Mouse (Mus musculus) myocyte (in vitro differentiated cells): ENCODE measurements at regions not wholly inside any gene's neighbourhood (a gene's known extent, or its start where the extent isn't known, plus 50 kb on each side); places are given as distances from the start of the nearest gene placed in this dataset.

Experiments used
- H3K27me3 ChIP-seq: one replicate; pipeline ENCODE4 v1.6.1; 2011; ENCODE audit not compliant: control insufficient read depth, insufficient read depth, insufficient read length
- H3K36me3 ChIP-seq: one replicate; pipeline ENCODE4 v1.6.1; 2011; ENCODE audit not compliant: control insufficient read depth, insufficient read depth
- H3K4me2 ChIP-seq: one replicate; pipeline ENCODE4 v1.6.1; 2011; ENCODE audit warnings: low read depth, control low read depth
- H3K4me3 ChIP-seq: one replicate; pipeline ENCODE4 v1.5.1; 2011; ENCODE audit warnings: mild to moderate bottlenecking, control low read depth, moderate library complexity
- H3K79me2 ChIP-seq: one replicate; pipeline ENCODE4 v1.6.1; 2011; ENCODE audit not compliant: control insufficient read depth, insufficient read depth
- H3ac ChIP-seq: one replicate; pipeline ENCODE4 v1.6.1; 2011; ENCODE audit not compliant: control insufficient read depth, insufficient read length
- CEBPB ChIP-seq: IDR thresholded peaks from 2 replicates; pipeline ENCODE4 v1.6.1; 2011; ENCODE audit warnings: mild to moderate bottlenecking, moderate library complexity; ENCODE audit not compliant: poor library complexity, insufficient read depth, severe bottlenecking
- E2F4 ChIP-seq: IDR thresholded peaks from one replicate; pipeline ENCODE4 v1.6.1; 2011; ENCODE audit warnings: mild to moderate bottlenecking, control low read depth, moderate library complexity; ENCODE audit not compliant: insufficient read depth
- MAX ChIP-seq: IDR thresholded peaks from one replicate; pipeline ENCODE4 v1.6.1; 2011; ENCODE audit warnings: low read depth, mild to moderate bottlenecking, control low read depth
- MYOD1 ChIP-seq, 3 experiments: IDR thresholded peaks; one replicate each; pipeline ENCODE4 v1.6.1; 2011; ENCODE audit warnings: control low read depth in 2 of 3, low read depth in 2 of 3, mild to moderate bottlenecking in 2 of 3, moderate library complexity in 1 of 3; ENCODE audit not compliant: insufficient read length in 2 of 3, control insufficient read depth in 1 of 3
- MYOG ChIP-seq, 3 experiments: IDR thresholded peaks; one replicate each; pipeline ENCODE4 v1.6.1; 2011; ENCODE audit warnings: control low read depth in 2 of 3, low read depth in 2 of 3, mild to moderate bottlenecking in 2 of 3; ENCODE audit not compliant: insufficient read length in 2 of 3, control insufficient read depth in 1 of 3, insufficient read depth in 1 of 3
- POLR2A ChIP-seq: IDR thresholded peaks from one replicate; pipeline ENCODE4 v1.6.1; 2011; ENCODE audit warnings: low read depth, mild to moderate bottlenecking, control low read depth, moderate library complexity; ENCODE audit not compliant: insufficient read length
- POLR2AphosphoS2 ChIP-seq: IDR thresholded peaks from one replicate; pipeline ENCODE4 v1.6.1; 2011; ENCODE audit warnings: low read depth, control low read depth; ENCODE audit not compliant: insufficient read length
- REST ChIP-seq: IDR thresholded peaks from one replicate; pipeline ENCODE4 v1.6.1; 2011; ENCODE audit warnings: mild to moderate bottlenecking, control low read depth, moderate library complexity; ENCODE audit not compliant: insufficient read depth, insufficient read length
- SRF ChIP-seq: IDR thresholded peaks from one replicate; pipeline ENCODE4 v1.6.1; 2011; ENCODE audit warnings: low read depth; ENCODE audit not compliant: control insufficient read depth, insufficient read length
- TCF12 ChIP-seq: IDR thresholded peaks from one replicate; pipeline ENCODE4 v1.6.1; 2011; ENCODE audit warnings: mild to moderate bottlenecking, control low read depth; ENCODE audit not compliant: poor library complexity, insufficient read depth, severe bottlenecking
- TCF3 ChIP-seq: IDR thresholded peaks from one replicate; pipeline ENCODE4 v1.6.1; 2011; ENCODE audit warnings: low read depth, control low read depth; ENCODE audit not compliant: insufficient read length
- USF1 ChIP-seq: IDR thresholded peaks from one replicate; pipeline ENCODE4 v1.6.1; 2011; ENCODE audit warnings: low read depth, mild to moderate bottlenecking, control low read depth, moderate library complexity

DNA sequence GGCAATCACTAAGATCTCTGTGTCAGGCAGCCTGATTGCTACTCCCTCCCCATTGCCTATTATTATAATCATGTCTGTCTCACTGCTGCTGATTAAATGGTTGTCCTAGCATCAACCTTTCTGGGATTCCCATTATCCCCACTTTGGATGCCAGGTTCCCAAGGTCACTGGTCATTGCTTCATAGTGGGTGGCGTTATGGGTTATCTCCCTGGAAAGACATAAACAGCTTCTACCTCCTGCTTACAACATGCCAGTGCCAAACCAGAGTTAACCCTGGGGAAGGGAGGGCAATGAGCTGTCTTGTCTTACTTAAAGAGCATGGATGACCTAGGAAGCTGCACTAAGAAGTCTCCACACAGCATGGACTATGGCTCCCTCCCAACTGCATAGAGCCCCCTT is 136.9 kb downstream of the Uaca start:
- Histone ChIP-seq H3K27me3 (no peaks in the 10 kb centered on the region), H3K36me3 (no peaks in the 10 kb centered on the region), H3K4me3 (no peak overlapping the region), H3ac (no peak overlapping the region), H3K4me2 (no peak overlapping the region), H3K79me2 (no peaks in the 10 kb centered on the region)
- TF ChIP-seq POLR2A (no peak), CEBPB (no peak), TCF12 (no peak)

DNA sequence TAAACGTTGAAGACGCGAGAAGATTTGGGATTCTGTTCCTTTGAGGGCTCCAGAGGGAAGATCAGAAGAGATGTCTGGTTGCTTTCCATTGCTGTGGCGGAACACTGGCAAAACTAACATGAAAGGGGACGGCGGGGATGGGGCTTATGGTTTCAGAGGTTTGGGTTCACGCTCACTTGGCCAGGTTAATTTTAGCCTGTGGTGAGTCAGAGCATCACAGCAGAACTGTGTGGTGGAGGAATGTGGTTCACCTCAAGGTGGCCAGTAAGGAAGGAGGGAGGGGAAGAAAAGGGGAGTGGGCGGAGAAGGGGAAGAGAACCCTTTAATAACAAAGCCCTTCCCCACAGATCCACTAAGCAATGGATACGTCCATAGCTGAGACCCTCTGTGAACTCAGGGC is 142.6 kb downstream of the Uaca start:
- no peaks in the 10 kb centered on the region for H3K36me3 ChIP-seq
- TF ChIP-seq USF1 (no peak), REST (no peak), POLR2A (no peak)
- H3K4me2 ChIP-seq: no peak overlapping the region
- no peak overlapping the region for H3ac ChIP-seq
- peaks cover 8% of the 10 kb centered on the region for H3K27me3 ChIP-seq
- H3K79me2 ChIP-seq: no peaks in the 10 kb centered on the region
- no peak overlapping the region for H3K4me3 ChIP-seq

DNA sequence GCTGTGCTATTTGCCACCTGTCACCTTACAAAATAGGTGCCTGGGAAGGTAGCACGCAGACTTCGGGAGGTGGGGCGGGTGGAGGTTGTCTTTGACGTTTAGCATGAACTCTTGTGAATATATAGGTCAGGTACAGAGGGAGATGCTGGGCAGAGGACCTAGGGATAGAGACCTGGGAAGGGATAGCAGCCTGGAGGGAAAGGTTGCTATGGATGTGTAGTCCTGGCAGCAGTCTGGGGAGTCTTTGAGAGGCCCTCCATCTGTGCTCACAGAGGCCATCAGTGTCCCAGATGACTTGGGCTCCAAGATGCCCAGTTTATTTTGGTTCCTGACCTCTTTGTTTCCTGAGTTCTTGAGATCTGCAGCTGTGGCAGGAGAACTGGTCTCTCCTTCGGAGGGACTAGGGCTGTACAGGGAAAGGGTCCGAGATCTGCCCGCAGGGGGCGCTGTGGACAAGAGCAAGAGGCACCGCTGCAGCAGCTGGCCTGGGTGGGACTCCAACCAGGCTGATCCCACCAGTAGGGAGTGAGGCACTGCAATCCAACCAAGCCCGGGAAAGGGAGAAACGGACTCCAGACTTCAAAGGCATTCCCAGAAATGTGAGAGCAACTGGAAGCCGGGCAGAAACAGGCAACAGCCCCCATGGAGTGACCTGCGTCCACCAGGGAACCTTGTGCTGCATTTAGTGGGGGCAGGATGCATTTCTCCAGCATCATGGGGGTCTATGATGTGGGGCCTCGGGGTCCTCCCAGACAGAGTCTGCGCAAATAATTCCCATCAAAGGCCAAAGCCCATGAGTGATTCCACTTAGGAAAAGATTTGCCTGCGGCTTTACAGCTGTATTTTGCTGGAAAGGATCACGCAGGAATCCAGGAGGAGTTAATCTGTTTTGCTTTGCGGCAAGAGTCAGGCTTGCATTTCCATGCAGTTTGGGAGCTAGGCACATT is 145.8 kb downstream of the Uaca start:
- H3K4me2 ChIP-seq: no peak overlapping the region
- H3K79me2 ChIP-seq: no peaks in the 10 kb centered on the region
- H3K27me3 ChIP-seq: peaks cover 8% of the 10 kb centered on the region
- H3K36me3 ChIP-seq: no peaks in the 10 kb centered on the region
- no peak overlapping the region for H3K4me3 ChIP-seq
- TF ChIP-seq MYOD1 (IDR thresholded peaks at IDR 0.05; ENCODE audit: control insufficient read depth in 1 of 3, insufficient read length in 2 of 3, low read depth in 2 of 3) (no peak), MAX (no peak), SRF (no peak), CEBPB (no peak), REST (no peak), POLR2AphosphoS2 (no peak), TCF12 (no peak), TCF3 (no peak), MYOG (IDR thresholded peaks at IDR 0.05; ENCODE audit: control insufficient read depth in 1 of 3, insufficient read depth in 1 of 3, insufficient read length in 2 of 3, low read depth in 2 of 3) (no peak), POLR2A (no peak), USF1 (no peak), E2F4 (no peak)
- H3ac ChIP-seq: no peak overlapping the region

DNA sequence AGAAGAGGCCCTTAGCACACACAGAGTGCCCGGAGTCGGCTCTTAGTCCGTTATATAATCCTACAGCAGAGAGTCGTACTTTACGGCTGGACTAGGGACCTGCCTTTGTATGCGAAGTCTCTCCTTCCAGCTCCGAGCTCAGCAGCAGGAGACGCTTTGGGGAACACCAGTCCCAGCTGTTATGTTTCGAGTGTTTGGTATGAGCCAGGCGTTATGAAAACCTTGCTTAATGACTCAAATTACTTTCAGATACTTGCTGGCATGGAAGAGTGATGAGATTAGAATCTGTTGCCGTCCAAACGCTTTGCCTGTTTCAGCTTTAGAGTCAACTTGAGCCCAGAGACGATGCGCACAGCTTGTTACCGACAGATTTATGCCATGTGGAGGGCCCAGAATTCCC is 153.0 kb downstream of the Uaca start:
- peaks cover 23% of the 10 kb centered on the region for H3K27me3 ChIP-seq
- H3K4me3 ChIP-seq: no peak overlapping the region
- TF ChIP-seq E2F4: no peak
- no peak for TF ChIP-seq REST
- TF ChIP-seq TCF3: no peak
- TF ChIP-seq POLR2AphosphoS2: no peak
- no peak for TF ChIP-seq USF1
- no peak for TF ChIP-seq TCF12
- no peak for TF ChIP-seq SRF
- TF ChIP-seq MAX: no peak
- TF ChIP-seq POLR2A: no peak
- no peak for TF ChIP-seq CEBPB
- TF ChIP-seq MYOG (IDR thresholded peaks at IDR 0.05; ENCODE audit: control insufficient read depth in 1 of 3, insufficient read depth in 1 of 3, insufficient read length in 2 of 3, low read depth in 2 of 3): no peak
- no peak for TF ChIP-seq MYOD1 (IDR thresholded peaks at IDR 0.05; ENCODE audit: control insufficient read depth in 1 of 3, insufficient read length in 2 of 3, low read depth in 2 of 3)
- H3K79me2 ChIP-seq: no peaks in the 10 kb centered on the region
- no peaks in the 10 kb centered on the region for H3K36me3 ChIP-seq
- no peak overlapping the region for H3K4me2 ChIP-seq
- no peak overlapping the region for H3ac ChIP-seq

DNA sequence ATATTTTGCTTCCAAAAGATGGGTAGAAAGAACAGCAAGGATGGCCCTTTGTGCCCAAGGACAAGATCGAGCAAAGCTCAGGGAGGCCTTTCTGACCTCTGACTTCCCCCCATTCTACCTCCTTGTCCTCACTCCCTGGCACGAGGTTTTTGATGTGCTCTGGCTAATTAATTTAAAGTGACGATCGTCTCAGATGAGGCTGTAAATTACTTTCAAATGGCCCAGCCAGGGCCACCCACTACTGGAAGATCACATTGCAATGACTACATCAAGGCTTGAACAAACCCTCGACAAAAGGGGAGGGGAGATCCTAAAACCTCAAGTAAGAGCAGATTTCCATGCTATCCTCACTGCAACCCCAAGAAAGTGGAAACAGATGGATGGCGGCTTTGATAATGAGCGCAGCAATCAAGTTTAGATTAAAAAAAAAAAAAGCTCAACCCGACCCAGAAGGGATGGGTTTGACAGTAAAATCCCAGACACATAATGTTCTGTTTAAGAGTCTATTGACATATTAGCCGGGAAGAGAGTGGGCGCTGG is 154.3 kb downstream of the Uaca start:
- TF ChIP-seq TCF12 (no peak), REST (no peak), MAX (no peak), SRF (no peak), CEBPB (no peak), E2F4 (no peak), USF1 (no peak), POLR2AphosphoS2 (no peak), POLR2A (no peak), MYOD1 (IDR thresholded peaks at IDR 0.05; ENCODE audit: control insufficient read depth in 1 of 3, insufficient read length in 2 of 3, low read depth in 2 of 3) (no peak)
- H3K4me2 ChIP-seq: no peak overlapping the region
- no peaks in the 10 kb centered on the region for H3K79me2 ChIP-seq
- H3ac ChIP-seq: no peak overlapping the region
- peaks cover 23% of the 10 kb centered on the region for H3K27me3 ChIP-seq
- H3K4me3 ChIP-seq: no peak overlapping the region
- H3K36me3 ChIP-seq: no peaks in the 10 kb centered on the region
